Mouse (Mus musculus): ENCODE results near the gene Sema3f. TPM values are rescaled to one million over a fixed set of nuclear protein-coding genes. Genes with fewer than 3 reads are reported as not detected.
A peak's percentile ranks its signal among the peaks of the same experiment; 100 is the strongest.

The Sema3f gene
- total RNA-seq, 2 experiments from 2014 or later, result 2.9 to 4.2 TPM

GRCm38 (mm10) chr9:107694627-107695026 is 15.6 kb downstream of the Sema3f start:
- DNase-seq (ENCODE audit: extremely low spot score in 1 of 2, low spot score in 1 of 2), result no peak

- DNase-seq (ENCODE audit: extremely low spot score in 1 of 2, low spot score in 1 of 2), result no peak
These were observed 16.8 kb downstream of the Sema3f start for GRCm38 (mm10) chr9:107693433-107693987.

GRCm38 (mm10) chr9:107692785-107693184 is 17.5 kb downstream of the Sema3f start:
- DNase-seq (ENCODE audit: extremely low spot score in 1 of 2, low spot score in 1 of 2), result no peak

- DNase-seq (ENCODE audit: extremely low spot score in 1 of 2, low spot score in 1 of 2), result no peak
These were observed 19.9 kb downstream of the Sema3f start for GRCm38 (mm10) chr9:107690391-107690790.

GRCm38 (mm10) chr9:107688939-107689338 is 21.3 kb downstream of the Sema3f start:
- no peak for DNase-seq (ENCODE audit: extremely low spot score in 1 of 2, low spot score in 1 of 2)

- no peak for DNase-seq (ENCODE audit: extremely low spot score in 1 of 2, low spot score in 1 of 2)
These were observed 21.9 kb downstream of the Sema3f start for GRCm38 (mm10) chr9:107688415-107688814.

- peak in 1 of 2 experiments; percentile 60 for DNase-seq (ENCODE audit: extremely low spot score in 1 of 2, low spot score in 1 of 2)
These were observed 24.9 kb downstream of the Sema3f start for GRCm38 (mm10) chr9:107685231-107685981.

GRCm38 (mm10) chr9:107682405-107682804 is 27.9 kb downstream of the Sema3f start:
- no peak for DNase-seq (ENCODE audit: extremely low spot score in 1 of 2, low spot score in 1 of 2)

GRCm38 (mm10) chr9:107679501-107679900 is 30.8 kb downstream of the Sema3f start, which contains the start of gene Gnat1:
Gene Gnat1, minus strand, starts transcription at chr9:107679712.
- no peak for DNase-seq (ENCODE audit: extremely low spot score in 1 of 2, low spot score in 1 of 2)

GRCm38 (mm10) chr9:107678861-107679260 is 31.4 kb downstream of the Sema3f start:
- DNase-seq (ENCODE audit: extremely low spot score in 1 of 2, low spot score in 1 of 2), result no peak

- DNase-seq (ENCODE audit: extremely low spot score in 1 of 2, low spot score in 1 of 2), result peak; percentile 50 to 89
These were observed 32.3 kb downstream of the Sema3f start for GRCm38 (mm10) chr9:107677819-107678526.

GRCm38 (mm10) chr9:107677091-107677784 is 33.0 kb downstream of the Sema3f start:
- DNase-seq (ENCODE audit: extremely low spot score in 1 of 2, low spot score in 1 of 2), result peak in 1 of 2 experiments; percentile 40

- no peak for DNase-seq (ENCODE audit: extremely low spot score in 1 of 2, low spot score in 1 of 2)
These were observed 34.0 kb downstream of the Sema3f start for GRCm38 (mm10) chr9:107676302-107676701.

GRCm38 (mm10) chr9:107675671-107676301 is 34.5 kb downstream of the Sema3f start:
- DNase-seq (ENCODE audit: extremely low spot score in 1 of 2, low spot score in 1 of 2), result peak; percentile 67 to 75

- no peak for DNase-seq (ENCODE audit: extremely low spot score in 1 of 2, low spot score in 1 of 2)
These were observed 35.5 kb downstream of the Sema3f start for GRCm38 (mm10) chr9:107674609-107675429.

- no peak for DNase-seq (ENCODE audit: extremely low spot score in 1 of 2, low spot score in 1 of 2)
These were observed 40.0 kb downstream of the Sema3f start for GRCm38 (mm10) chr9:107670259-107670658.

- no peak for DNase-seq (ENCODE audit: extremely low spot score in 1 of 2, low spot score in 1 of 2)
These were observed 40.8 kb downstream of the Sema3f start, which contains the start of gene Slc38a3 for GRCm38 (mm10) chr9:107669480-107669945. Gene Slc38a3, minus strand, starts transcription at chr9:107669530.

GRCm38 (mm10) chr9:107668916-107669315 is 41.4 kb downstream of the Sema3f start:
- DNase-seq (ENCODE audit: extremely low spot score in 1 of 2, low spot score in 1 of 2), result no peak

GRCm38 (mm10) chr9:107668011-107668410 is 42.3 kb downstream of the Sema3f start:
- DNase-seq (ENCODE audit: extremely low spot score in 1 of 2, low spot score in 1 of 2), result no peak
